22 mouse cellular contexts compared by ENCODE assay signal in genomic region chr2:14211606-14212005, GRCm38 (mm10). TPM values are rescaled to one million over a fixed set of nuclear protein-coding genes. Genes with fewer than 3 reads are reported as not detected.
DNase-seq lines count a peak whose midpoint lies in the region; ATAC-seq lines count a peak whose summit lies in the region.
"Had no signal": no experiment of that assay in that cellular context is flagged by ENCODE, and none has a peak within 500 bp of the region (broad histone marks: within the 10 kb centered on the region; RNA-seq: fewer than 3 reads in every experiment).

No protein-coding gene starts in this region.

- no peaks in the 10 kb centered on the region for H3K36me3 ChIP-seq in kidney, embryonic 16.5 days (ENCODE audit: insufficient read depth, low read length)
- no peaks in the 10 kb centered on the region for H3K36me3 ChIP-seq in lung, embryonic 15.5 days
- H3K36me3 ChIP-seq in macrophage (ENCODE audit: inconsistent target), result no peaks in the 10 kb centered on the region
- H3K36me3 ChIP-seq in stomach, embryonic 16.5 days (ENCODE audit: control insufficient read depth, insufficient read depth, low read length), result no peaks in the 10 kb centered on the region
- H3K36me3 ChIP-seq: embryonic facial prominence, embryonic 10.5 days; heart, embryonic 15.5 days had no signal

- no peak overlapping the region for H3K9ac ChIP-seq in kidney, embryonic 16.5 days (replicated peaks; ENCODE audit: low read length)
- H3K9ac ChIP-seq in lung, embryonic 15.5 days, result no peak overlapping the region
- H3K9ac ChIP-seq in stomach, embryonic 16.5 days (ENCODE audit: low read length), result no peak overlapping the region
- H3K9ac ChIP-seq: forebrain, embryonic 13.5 days; forebrain, postnatal 0 days; heart, embryonic 15.5 days had no signal

- H3K4me3 ChIP-seq in kidney, embryonic 16.5 days (ENCODE audit: low read length), result no peak overlapping the region
- no peak overlapping the region for H3K4me3 ChIP-seq in lung, embryonic 15.5 days
- no peak overlapping the region for H3K4me3 ChIP-seq in macrophage (ENCODE audit: inconsistent target)
- H3K4me3 ChIP-seq in stomach, embryonic 16.5 days (replicated peaks; ENCODE audit: low read length), result no peak overlapping the region
- H3K4me3 ChIP-seq: embryonic facial prominence, embryonic 10.5 days; forebrain, embryonic 13.5 days; heart, adult 2 months; heart, embryonic 15.5 days had no signal

- no peaks in the 10 kb centered on the region for H3K9me3 ChIP-seq in kidney, embryonic 16.5 days (ENCODE audit: low read length)
- no peaks in the 10 kb centered on the region for H3K9me3 ChIP-seq in lung, embryonic 15.5 days
- no peaks in the 10 kb centered on the region for H3K9me3 ChIP-seq in stomach, embryonic 16.5 days (replicated peaks; ENCODE audit: control insufficient read depth, low read length)
- H3K9me3 ChIP-seq: embryonic facial prominence, embryonic 10.5 days; forebrain, embryonic 13.5 days; heart, embryonic 15.5 days had no signal

- ATAC-seq in kidney, embryonic 16.5 days (ENCODE audit: low FRiP score, low TSS enrichment), result peak; percentile 83
- peak; percentile 35; the same call in 1 of the 2 replicates for ATAC-seq in lung, embryonic 15.5 days (ENCODE audit: borderline replicate concordance, extremely low read depth, low FRiP score, low TSS enrichment)
- peak; percentile 77 for ATAC-seq in stomach, embryonic 16.5 days (ENCODE audit: insufficient read depth, low FRiP score)
- ATAC-seq: forebrain, embryonic 13.5 days; forebrain, postnatal 0 days had no signal

- no peak overlapping the region for H3K27ac ChIP-seq in kidney, embryonic 16.5 days (ENCODE audit: low read length)
- no peak overlapping the region for H3K27ac ChIP-seq in lung, embryonic 15.5 days
- peak overlapping the region; percentile 79 for H3K27ac ChIP-seq in macrophage
- H3K27ac ChIP-seq in stomach, embryonic 16.5 days (ENCODE audit: low read length), result no peak overlapping the region
- H3K27ac ChIP-seq: embryonic facial prominence, embryonic 10.5 days; forebrain, embryonic 13.5 days; heart, adult 2 months; heart, embryonic 15.5 days had no signal

- no peaks in the 10 kb centered on the region for H3K79me2 ChIP-seq in macrophage (ENCODE audit: inconsistent target)

- no peak overlapping the region for H3K4me2 ChIP-seq in kidney, embryonic 16.5 days (replicated peaks; ENCODE audit: low read depth, low read length)
- H3K4me2 ChIP-seq in lung, embryonic 15.5 days, result no peak overlapping the region
- H3K4me2 ChIP-seq in stomach, embryonic 16.5 days (ENCODE audit: low read depth, low read length), result no peak overlapping the region
- H3K4me2 ChIP-seq: forebrain, embryonic 13.5 days; heart, embryonic 11.5 days; heart, embryonic 15.5 days had no signal

- H3K4me1 ChIP-seq in kidney, embryonic 16.5 days (ENCODE audit: insufficient read depth, low read length), result no peaks in the 10 kb centered on the region
- H3K4me1 ChIP-seq in lung, embryonic 15.5 days, result no peaks in the 10 kb centered on the region
- H3K4me1 ChIP-seq in stomach, embryonic 16.5 days (ENCODE audit: control insufficient read depth, insufficient read depth, low read length), result no peaks in the 10 kb centered on the region
- H3K4me1 ChIP-seq: embryonic facial prominence, embryonic 10.5 days; heart, embryonic 15.5 days had no signal

- DNase-seq in kidney, adult 18-20 months, result no peak
- no peak for DNase-seq in lung, adult 18-20 months
- DNase-seq in right cerebral cortex, postnatal 4 days, result no peak
- DNase-seq: adrenal gland, adult 8-10 months; adrenal gland, postnatal 36 days; cerebellum, adult 2 months; cerebellum, postnatal 10 days; forebrain, postnatal 0 days; gastrocnemius, postnatal 14 days; heart, adult 2 months; heart, postnatal 14 days had no signal

- H3K27me3 ChIP-seq in kidney, embryonic 16.5 days (ENCODE audit: insufficient read depth, low read length), result no peaks in the 10 kb centered on the region
- no peaks in the 10 kb centered on the region for H3K27me3 ChIP-seq in lung, embryonic 15.5 days
- no peaks in the 10 kb centered on the region; the same call in 1 of the 2 replicates for H3K27me3 ChIP-seq in stomach, embryonic 16.5 days (ENCODE audit: control insufficient read depth, insufficient read depth, low read length)
- H3K27me3 ChIP-seq: forebrain, embryonic 13.5 days; heart, embryonic 15.5 days had no signal

RNA-seq across cellular contexts. Expression of gene Mrc1, which starts 17.6 kb away (rescaled TPM):
- 4.7 and 5.0 TPM in 2 replicates for polyA plus RNA-seq in kidney, embryonic 16.5 days (2015; fragmentation: Nextera tagmentation; extraction: Ambion mirVana)
- polyA plus RNA-seq in lung, embryonic 15.5 days (2015; fragmentation: Nextera tagmentation; extraction: Ambion mirVana), result 6.1 and 6.6 TPM in 2 replicates
- 1,000 to 10,000 TPM in 1 of 26 experiments, 100 to 1,000 TPM in 23, 10 to 100 TPM in 2; 34.8 to 1,051 (median 333) TPM for total RNA-seq in macrophage (2018; cell fraction: chromatin; rRNA removed)
- total RNA-seq in macrophage (2018; cell fraction: cytosol; rRNA removed), result 100 to 1,000 TPM in 15 of 26 experiments, 10 to 100 TPM in 11; 59.1 to 579 (median 243) TPM
- 1,000 to 10,000 TPM in 7 of 26 experiments, 100 to 1,000 TPM in 19; 105 to 2,075 (median 421) TPM for total RNA-seq in macrophage (2018; cell fraction: nucleus; rRNA removed)
- polyA plus RNA-seq in macrophage (2018), result 311 to 697 TPM (median 500 TPM) in 3 replicates
- 12.6 and 12.7 TPM in 2 replicates for polyA plus RNA-seq in stomach, embryonic 16.5 days (2015; fragmentation: Nextera tagmentation; extraction: Ambion mirVana)

RNA-seq across cellular contexts. Expression of gene Tmem236, which starts 37.3 kb away (rescaled TPM):
- polyA plus RNA-seq in kidney, embryonic 16.5 days (2015; fragmentation: Nextera tagmentation; extraction: Ambion mirVana), result 0.42 and 0.62 TPM in 2 replicates
- 0.05 TPM in 1 of 2 replicates, not detected in the other for polyA plus RNA-seq in lung, embryonic 15.5 days (2015; fragmentation: Nextera tagmentation; extraction: Ambion mirVana)
- total RNA-seq in macrophage (2018; cell fraction: chromatin; rRNA removed), result under 1 TPM in 10 of 26 experiments, not detected in 16; 0.18 to 0.47 (median 0.21) TPM
- under 1 TPM in 7 of 26 experiments, not detected in 19; 0.03 to 0.06 (median 0.04) TPM for total RNA-seq in macrophage (2018; cell fraction: cytosol; rRNA removed)
- under 1 TPM in 12 of 26 experiments, not detected in 14; 0.12 to 0.77 (median 0.22) TPM for total RNA-seq in macrophage (2018; cell fraction: nucleus; rRNA removed)
- not detected in 3 replicates for polyA plus RNA-seq in macrophage (2018)
- 2.6 and 2.9 TPM in 2 replicates for polyA plus RNA-seq in stomach, embryonic 16.5 days (2015; fragmentation: Nextera tagmentation; extraction: Ambion mirVana)
- total RNA-seq: ES-E14; hematopoietic stem cell, adult 5-6 weeks had no signal
- polyA plus RNA-seq: embryonic facial prominence, embryonic 10.5 days; gonadal fat pad, adult 2 months; heart, adult 2 months; heart, embryonic 11.5 days had no signal

Comparison
In these comparisons a context has a peak if more than half of its experiments do, and no peak if none do; other contexts are left out.
1. RNA of gene Mrc1, which starts 17.6 kb away (polyA plus RNA-seq): 311 to 697 TPM in macrophage; 12.6 to 12.7 TPM in stomach, embryonic 16.5 days, 6.1 to 6.6 TPM in lung, embryonic 15.5 days and 4.7 to 5.0 TPM in kidney, embryonic 16.5 days; every median in the first group is over 10 times any median in the second.
2. Peak in every context shown above with its lines, with median percentiles within 50 percentile points of each other: ATAC-seq.